Mouse (Mus musculus) lung, postnatal 0 days (tissue): ENCODE data around the gene Junb.

Source experiments
- CTCF ChIP-seq: IDR thresholded peaks from 2 replicates; pipeline ENCODE4 v1.5.1; 2016; ENCODE audit warnings: antibody characterized with exemption, mild to moderate bottlenecking
- EP300 ChIP-seq: IDR thresholded peaks from 2 replicates; pipeline ENCODE4 v1.6.1; 2016; ENCODE audit warnings: antibody characterized with exemption, mild to moderate bottlenecking, control low read depth

DNA sequence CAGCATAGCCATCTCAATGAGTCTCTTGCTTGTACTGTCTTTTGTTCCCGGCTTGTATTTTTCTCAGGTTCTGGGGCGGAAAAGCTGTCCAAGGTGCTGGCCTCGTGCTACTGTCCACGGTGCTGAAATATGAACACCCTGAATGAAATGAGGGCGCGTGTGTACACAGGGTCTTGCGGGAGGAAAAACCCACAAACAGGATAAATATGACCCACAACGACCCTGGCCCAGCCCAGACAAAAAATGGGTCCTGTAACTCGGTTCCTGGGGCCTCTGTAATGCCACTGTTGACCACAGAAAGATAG lies 31.3 kb downstream of the Junb start:
- TF ChIP-seq CTCF: no peak
- no peak for TF ChIP-seq EP300
